Mouse (Mus musculus) embryonic facial prominence, embryonic 13.5 days (tissue): Measurements from ENCODE around the gene Gm44579. TPM values are rescaled to one million over a fixed set of nuclear protein-coding genes. Genes with fewer than 3 reads are reported as not detected.
A peak's percentile ranks its signal among the peaks of the same experiment; 100 is the strongest.

ENCODE experiments used
- ATAC-seq: fragments of 200-750 bp; cut with Nextera tagmentation; 2 replicates; pipeline ENCODE4 v1.8.0; 2017; ENCODE audit warnings: low read depth; ENCODE audit not compliant: insufficient number of reproducible peaks, insufficient read depth, low FRiP score, low TSS enrichment
- H3K27ac ChIP-seq: fragments of 300-500 bp; sonication (generic); 2 replicates; pipeline ENCODE4 v1.5.1; 2015; ENCODE audit warnings: moderate library complexity, mild to moderate bottlenecking, inconsistent platforms
- H3K27me3 ChIP-seq: fragments of 300-500 bp; sonication (generic); 2 replicates; pipeline ENCODE4 v1.6.1; 2015; ENCODE audit warnings: mild to moderate bottlenecking, inconsistent platforms
- H3K36me3 ChIP-seq: fragments of 300-500 bp; sonication (generic); 2 replicates; pipeline ENCODE4 v1.6.1; 2015; ENCODE audit warnings: mild to moderate bottlenecking, inconsistent platforms
- H3K4me1 ChIP-seq: fragments of 300-500 bp; sonication (generic); 2 replicates; pipeline ENCODE4 v1.6.1; 2015; ENCODE audit warnings: inconsistent platforms
- H3K4me2 ChIP-seq: fragments of 300-500 bp; sonication (generic); 2 replicates; pipeline ENCODE4 v1.6.1; 2015; ENCODE audit warnings: moderate library complexity, mild to moderate bottlenecking, inconsistent platforms
- H3K4me3 ChIP-seq: fragments of 300-500 bp; sonication (generic); 2 replicates; pipeline ENCODE4 v1.5.1; 2015; ENCODE audit warnings: mild to moderate bottlenecking, inconsistent platforms
- H3K9ac ChIP-seq: fragments of 300-500 bp; sonication (generic); 2 replicates; pipeline ENCODE4 v1.6.1; 2015; ENCODE audit warnings: mild to moderate bottlenecking, inconsistent platforms
- H3K9me3 ChIP-seq: fragments of 300-500 bp; sonication (generic); 2 replicates; pipeline ENCODE4 v1.6.1; 2016; ENCODE audit warnings: inconsistent platforms
- WGBS: fragments of 180-500 bp; shearing (Covaris S2); methylation state at CpG from one replicate; pipeline ENCODE4 v1.1.7; 2015; ENCODE audit warnings: mixed read lengths; 5-methylcytosine and 5-hydroxymethylcytosine counted together
- polyA plus RNA-seq: library from polyadenylated mRNA; unstranded; fragments of >200 nt; fragmentation: Nextera tagmentation; extraction: Ambion mirVana; gene quantifications from 2 replicates; pipeline ENCODE4 v1.2.1, GENCODE M21; 2015

The Gm44579 gene
- polyA plus RNA-seq, 1 experiment from 2014 or later: not detected

GRCm38 (mm10) chr15:98195442-98195841 is 25.3 kb downstream of the Gm44579 start, which contains the start of gene Olfr288:
Gene Olfr288 (minus strand): TSS chr15:98195542.
- Histone ChIP-seq H3K9me3 (no peaks in the 10 kb centered on the region), H3K27me3 (peaks cover 3% of the 10 kb centered on the region; the same call in 1 of the 2 replicates), H3K4me2 (no peak within 1 kb of the TSS), H3K36me3 (no peaks in the 10 kb centered on the region), H3K4me3 (no peak within 1 kb of the TSS), H3K4me1 (no peaks in the 10 kb centered on the region), H3K27ac (no peak within 1 kb of the TSS), H3K9ac (no peak within 1 kb of the TSS)
- 63% methylated on average over 3 of the region's 3 CpGs for WGBS
- no peak for ATAC-seq

DNA sequence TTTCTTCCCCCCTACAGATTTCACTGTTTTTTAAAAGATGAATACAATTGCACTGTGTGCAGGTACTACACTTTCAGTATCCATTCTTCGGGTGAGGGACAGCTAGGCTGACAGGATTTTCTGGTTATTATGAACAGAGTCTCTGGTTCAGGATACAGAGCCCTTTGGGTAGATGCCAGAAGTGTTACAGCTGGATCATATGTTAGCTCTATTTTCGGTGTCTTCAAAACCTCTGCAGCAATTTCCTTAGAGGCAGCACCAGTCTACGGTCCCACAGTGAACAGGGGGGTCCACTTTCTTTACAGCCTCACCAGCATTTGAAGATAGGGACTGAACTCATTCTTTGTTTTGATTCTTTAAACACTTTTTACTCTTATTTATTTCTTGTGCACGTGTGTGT is 36.3 kb downstream of the Gm44579 start:
- no peak for ATAC-seq
- H3K9ac ChIP-seq: no peak overlapping the region
- no peak overlapping the region for H3K27ac ChIP-seq
- H3K36me3 ChIP-seq: no peaks in the 10 kb centered on the region
- WGBS: 49% methylated on average over 4 of the region's 4 CpGs
- no peak overlapping the region for H3K4me3 ChIP-seq
- peaks cover 7% of the 10 kb centered on the region; the same call in 1 of the 2 replicates for H3K4me1 ChIP-seq
- H3K4me2 ChIP-seq: no peak overlapping the region
- 0 out of 2 replicates have a peak, but pooled peaks cover 2% of the 10 kb centered on the region for H3K27me3 ChIP-seq
- H3K9me3 ChIP-seq: no peaks in the 10 kb centered on the region

- Histone ChIP-seq H3K9me3 (no peaks in the 10 kb centered on the region), H3K4me2 (peak overlapping the region; percentile 70)
- 67% methylated on average over 12 of the region's 12 CpGs for WGBS
Observed at GRCm38 (mm10) chr15:98181856-98182570, 38.8 kb downstream of the Gm44579 start.

GRCm38 (mm10) chr15:98181132-98181711 is 39.6 kb downstream of the Gm44579 start:
- H3K9me3 ChIP-seq: no peaks in the 10 kb centered on the region
- H3K4me3 ChIP-seq: peak overlapping the region; percentile 47
- peak; percentile 93 for ATAC-seq
- H3K36me3 ChIP-seq: no peaks in the 10 kb centered on the region
- H3K27ac ChIP-seq: no peak overlapping the region
- peak overlapping the region; percentile 60 for H3K9ac ChIP-seq
- H3K4me2 ChIP-seq: peak overlapping the region; percentile 70
- peaks cover 15% of the 10 kb centered on the region for H3K27me3 ChIP-seq
- under 1% methylated on average over 30 of the region's 30 CpGs for whole genome bisulfite sequencing
- H3K4me1 ChIP-seq: peaks cover 7% of the 10 kb centered on the region; the same call in 1 of the 2 replicates

More at GRCm38 (mm10) chr15:98181856-98182570, 38.8 kb downstream of the Gm44579 start:
- Histone ChIP-seq H3K27ac (no peak overlapping the region), H3K36me3 (no peaks in the 10 kb centered on the region), H3K27me3 (peaks cover 10% of the 10 kb centered on the region), H3K4me1 (peaks cover 7% of the 10 kb centered on the region; the same call in 1 of the 2 replicates), H3K9ac (no peak overlapping the region), H3K4me3 (no peak overlapping the region)
- no peak for ATAC-seq

- WGBS: 5% methylated on average over 26 of the region's 26 CpGs
- Histone ChIP-seq H3K9ac (peak overlapping the region; percentile 60), H3K36me3 (no peaks in the 10 kb centered on the region), H3K27me3 (peaks cover 21% of the 10 kb centered on the region), H3K27ac (no peak overlapping the region), H3K4me3 (peak overlapping the region; percentile 47), H3K9me3 (no peaks in the 10 kb centered on the region), H3K4me1 (peaks cover 7% of the 10 kb centered on the region; the same call in 1 of the 2 replicates), H3K4me2 (peak overlapping the region; percentile 70)
- ATAC-seq: no peak
Observed at GRCm38 (mm10) chr15:98180567-98181131, 40.1 kb downstream of the Gm44579 start.

GRCm38 (mm10) chr15:98177320-98177719 is 43.5 kb downstream of the Gm44579 start:
- no peak overlapping the region for H3K4me2 ChIP-seq
- no peaks in the 10 kb centered on the region for H3K36me3 ChIP-seq
- H3K27ac ChIP-seq: no peak overlapping the region
- WGBS: 67% methylated on average over 3 of the region's 3 CpGs
- H3K9me3 ChIP-seq: no peaks in the 10 kb centered on the region
- H3K9ac ChIP-seq: no peak overlapping the region
- no peak for ATAC-seq
- peaks cover 46% of the 10 kb centered on the region for H3K27me3 ChIP-seq
- H3K4me3 ChIP-seq: no peak overlapping the region
- peaks cover 7% of the 10 kb centered on the region; the same call in 1 of the 2 replicates for H3K4me1 ChIP-seq

DNA sequence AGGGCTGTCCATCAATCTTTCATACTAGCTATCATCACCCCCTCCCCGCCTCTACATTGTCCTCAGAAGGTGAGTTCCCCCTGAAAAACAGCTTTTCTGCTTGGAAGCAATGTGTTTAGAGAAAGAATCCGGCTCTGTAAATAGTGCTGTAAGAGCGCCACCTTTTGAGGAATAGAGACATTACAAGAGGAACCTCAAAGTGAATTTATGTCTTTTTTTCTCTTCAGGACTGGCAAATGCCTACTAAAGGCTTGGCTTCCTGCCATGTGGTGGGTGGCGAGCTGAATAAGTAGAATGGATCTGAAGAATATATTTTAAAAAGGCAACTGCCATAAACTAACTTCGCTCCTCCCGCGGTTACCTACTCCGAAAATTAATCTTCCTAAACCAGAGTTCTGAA is 47.0 kb downstream of the Gm44579 start:
- Histone ChIP-seq H3K36me3 (no peaks in the 10 kb centered on the region), H3K27ac (no peak overlapping the region), H3K4me3 (no peak overlapping the region), H3K4me1 (no peaks in the 10 kb centered on the region), H3K27me3 (peaks cover 76% of the 10 kb centered on the region), H3K9ac (no peak overlapping the region), H3K4me2 (no peak overlapping the region), H3K9me3 (no peaks in the 10 kb centered on the region)
- WGBS: 37% methylated on average over 8 of the region's 8 CpGs
- no peak for ATAC-seq

DNA sequence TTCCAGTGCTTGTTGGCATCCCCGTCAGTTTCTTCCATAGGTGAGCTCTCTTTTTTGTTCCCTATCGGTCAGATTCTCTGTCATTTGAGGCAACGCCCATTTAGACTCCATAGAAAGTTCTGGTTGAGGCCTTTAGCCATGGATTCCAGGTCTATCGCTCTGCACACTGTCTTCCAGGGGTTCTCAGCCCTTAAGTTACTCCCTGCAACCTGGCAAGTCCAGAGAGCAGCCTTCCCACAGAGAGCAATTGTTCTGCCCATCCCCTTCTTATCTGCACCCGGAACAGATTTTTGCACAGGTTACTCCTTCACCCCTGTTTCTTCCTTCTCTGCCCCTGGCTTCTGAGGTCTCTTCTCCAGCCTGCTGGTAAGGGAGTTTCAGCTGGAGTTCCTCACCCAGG is 48.7 kb downstream of the Gm44579 start:
- Histone ChIP-seq H3K9me3 (no peaks in the 10 kb centered on the region), H3K4me1 (peaks cover 15% of the 10 kb centered on the region), H3K4me2 (no peak overlapping the region), H3K27me3 (peaks cover 89% of the 10 kb centered on the region), H3K4me3 (no peak overlapping the region), H3K36me3 (no peaks in the 10 kb centered on the region), H3K27ac (no peak overlapping the region), H3K9ac (no peak overlapping the region)
- WGBS: 70% methylated on average over 5 of the region's 5 CpGs
- no peak for ATAC-seq

DNA sequence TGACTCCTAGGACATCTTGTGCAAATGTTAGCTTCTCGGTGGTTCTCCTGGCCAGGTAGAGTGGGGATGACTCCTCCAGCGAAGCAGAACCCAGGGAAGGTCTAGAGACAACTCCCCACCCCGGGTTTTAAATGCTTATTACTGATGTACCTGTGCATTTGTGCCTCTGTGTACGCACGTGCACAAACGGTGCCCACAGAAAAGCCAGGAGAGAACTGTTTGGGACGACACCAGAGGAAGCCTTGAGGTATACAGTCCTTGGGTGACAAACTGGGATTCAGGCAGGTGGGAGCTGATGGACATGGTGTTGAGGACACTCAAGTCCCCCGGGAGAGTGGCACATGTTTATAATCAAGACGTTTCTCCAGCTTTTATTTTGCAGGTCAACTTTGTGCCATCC is 49.9 kb downstream of the Gm44579 start:
- Histone ChIP-seq H3K4me2 (no peak overlapping the region), H3K9me3 (no peaks in the 10 kb centered on the region), H3K27me3 (peaks cover 92% of the 10 kb centered on the region), H3K9ac (no peak overlapping the region), H3K4me1 (peaks cover 19% of the 10 kb centered on the region), H3K4me3 (no peak overlapping the region), H3K36me3 (no peaks in the 10 kb centered on the region), H3K27ac (no peak overlapping the region)
- 65% methylated on average over 9 of the region's 9 CpGs for WGBS
- no peak for ATAC-seq

DNA sequence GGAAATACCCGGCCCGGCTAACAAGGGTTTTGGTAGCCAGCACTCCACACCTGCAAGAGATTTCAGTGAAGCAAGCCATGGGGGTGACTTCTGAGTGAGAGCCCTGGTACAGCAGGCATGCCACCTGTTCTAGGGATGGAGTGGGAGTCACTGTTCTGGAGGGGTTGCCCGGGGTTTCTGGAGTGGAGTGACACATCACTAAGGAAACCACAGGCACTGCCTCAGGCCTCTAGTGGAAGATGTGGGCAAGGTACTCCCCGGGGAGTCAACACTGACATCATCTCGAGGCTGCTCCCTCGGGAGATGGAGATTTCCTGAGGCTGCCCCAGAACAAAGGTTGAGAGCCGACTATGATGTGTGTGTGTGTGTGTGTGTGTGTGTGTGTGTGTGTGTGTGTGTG is 50.4 kb downstream of the Gm44579 start:
- Histone ChIP-seq H3K27me3 (peaks cover 94% of the 10 kb centered on the region), H3K27ac (no peak overlapping the region), H3K9ac (no peak overlapping the region), H3K9me3 (no peaks in the 10 kb centered on the region), H3K4me2 (no peak overlapping the region), H3K4me3 (no peak overlapping the region), H3K36me3 (no peaks in the 10 kb centered on the region), H3K4me1 (peaks cover 19% of the 10 kb centered on the region)
- 35% methylated on average over 7 of the region's 7 CpGs for WGBS
- no peak for ATAC-seq

GRCm38 (mm10) chr15:98168622-98169004 is 52.2 kb downstream of the Gm44579 start:
- no peaks in the 10 kb centered on the region for H3K36me3 ChIP-seq
- ATAC-seq: no peak
- WGBS: 5% methylated on average over 19 of the region's 19 CpGs
- H3K9ac ChIP-seq: 0 out of 2 replicates have a peak overlapping the region, but pooled peaks have one; percentile 3
- peak overlapping the region; percentile 45 for H3K4me3 ChIP-seq
- no peaks in the 10 kb centered on the region for H3K9me3 ChIP-seq
- peak overlapping the region; percentile 80 for H3K4me2 ChIP-seq
- peaks cover 90% of the 10 kb centered on the region for H3K27me3 ChIP-seq
- H3K4me1 ChIP-seq: peaks cover 19% of the 10 kb centered on the region
- H3K27ac ChIP-seq: no peak overlapping the region
